Mouse (Mus musculus) C2C12 (cell line): ENCODE measurements around the gene Aff3.

Source experiments
- CTCF ChIP-seq: IDR thresholded peaks from one replicate; pipeline ENCODE4 v1.5.1; 2011; ENCODE audit not compliant: control insufficient read depth, insufficient read depth, insufficient read length
- FOSL1 ChIP-seq: IDR thresholded peaks from one replicate; pipeline ENCODE4 v1.8.0; 2011; ENCODE audit warnings: mild to moderate bottlenecking, low read length; ENCODE audit not compliant: poor library complexity, insufficient read depth, severe bottlenecking
- MAX ChIP-seq: IDR thresholded peaks from one replicate; pipeline ENCODE4 v1.6.1; 2011; ENCODE audit warnings: mild to moderate bottlenecking, control low read depth

- TF ChIP-seq FOSL1 (no peak), CTCF (no peak), MAX (no peak)
Measured at GRCm38 (mm10) chr1:38213377-38213776, 451.4 kb downstream of the Aff3 start.
